Mouse (Mus musculus) kidney, adult 2 months (tissue): ENCODE results near the gene Magi2. TPM values are rescaled to one million over a fixed set of nuclear protein-coding genes. Genes with fewer than 3 reads are reported as not detected.

ENCODE experiments used
- DNase-seq: peaks from one replicate; pipeline ENCODE4 v3.0.0; 2021
- H3K27ac ChIP-seq: fragments of 200-500 bp; 2 replicates; pipeline ENCODE4 v1.5.1; 2012; ENCODE audit warnings: low read depth, low read length, control low read depth, inconsistent platforms; ENCODE audit not compliant: insufficient read depth
- H3K27me3 ChIP-seq: fragments of 200-500 bp; replicated peaks from 2 replicates; pipeline ENCODE4 v1.6.1; 2012; ENCODE audit warnings: mild to moderate bottlenecking, moderate library complexity, low read length, inconsistent platforms; ENCODE audit not compliant: control insufficient read depth, insufficient read depth
- H3K36me3 ChIP-seq: fragments of 200-500 bp; 2 replicates; pipeline ENCODE4 v1.6.1; 2012; ENCODE audit warnings: mild to moderate bottlenecking, moderate library complexity, low read length, inconsistent platforms; ENCODE audit not compliant: control insufficient read depth, insufficient read depth
- H3K4me1 ChIP-seq: fragments of 200-500 bp; 2 replicates; pipeline ENCODE4 v1.6.1; 2011; ENCODE audit warnings: low read length; ENCODE audit not compliant: control insufficient read depth, insufficient read depth
- H3K4me3 ChIP-seq: fragments of 200-500 bp; 2 replicates; pipeline ENCODE4 v1.5.1; 2011; ENCODE audit warnings: mild to moderate bottlenecking, low read depth, low read length, control low read depth; ENCODE audit not compliant: insufficient read depth
- CTCF ChIP-seq: fragments of 200-500 bp; conservative IDR thresholded peaks from 2 replicates; pipeline ENCODE4 v1.5.1; 2011; ENCODE audit warnings: low read depth, mild to moderate bottlenecking, control low read depth, low read length, moderate library complexity, mixed read lengths; ENCODE audit not compliant: insufficient read depth, insufficient read length
- POLR2A ChIP-seq: fragments of 200-500 bp; IDR thresholded peaks from one replicate; pipeline ENCODE4 v1.6.1; 2011; ENCODE audit warnings: low read depth, low read length, control low read depth
- WGBS: fragments of 180-500 bp; shearing (Covaris S2); methylation state at CpG from one replicate; pipeline ENCODE4 v1.1.7; 2018; 5-methylcytosine and 5-hydroxymethylcytosine counted together
- polyA plus RNA-seq: library from polyadenylated mRNA; depleted of rRNA; stranded (reverse); fragments of >200 nt; gene quantifications from 2 replicates; pipeline ENCODE4 v1.2.3, GENCODE M21; 2012

Gene Magi2
- polyA plus RNA-seq, 1 experiment, result 6.1 TPM

DNA sequence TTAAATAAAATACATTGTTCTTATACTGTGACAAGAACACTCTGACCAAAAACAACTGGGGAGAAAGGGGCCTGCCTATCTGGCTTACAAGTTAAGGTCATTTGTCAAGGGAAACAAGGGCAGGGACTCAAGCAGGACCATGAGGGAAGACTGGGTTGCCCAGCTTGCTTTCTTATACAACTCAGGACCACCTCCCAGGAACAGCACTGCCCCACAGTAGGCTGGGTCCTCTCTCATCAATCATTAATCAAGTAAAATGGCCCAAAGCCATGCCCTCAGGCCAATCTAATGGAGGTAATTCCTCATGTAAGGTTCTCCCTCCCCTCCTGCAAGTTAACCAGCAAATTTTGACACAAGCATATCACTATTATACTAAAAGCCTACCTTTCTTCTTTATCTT is 1349.4 kb downstream of the Magi2 start:
- no peaks in the 10 kb centered on the region for H3K4me1 ChIP-seq
- no peak overlapping the region for H3K27ac ChIP-seq
- H3K36me3 ChIP-seq, result no peaks in the 10 kb centered on the region
- H3K4me3 ChIP-seq, result no peak overlapping the region
- TF ChIP-seq CTCF (no peak), POLR2A (no peak)
- no peaks in the 10 kb centered on the region; the same call in 1 of the 2 replicates for H3K27me3 ChIP-seq
- no peak for DNase-seq

DNA sequence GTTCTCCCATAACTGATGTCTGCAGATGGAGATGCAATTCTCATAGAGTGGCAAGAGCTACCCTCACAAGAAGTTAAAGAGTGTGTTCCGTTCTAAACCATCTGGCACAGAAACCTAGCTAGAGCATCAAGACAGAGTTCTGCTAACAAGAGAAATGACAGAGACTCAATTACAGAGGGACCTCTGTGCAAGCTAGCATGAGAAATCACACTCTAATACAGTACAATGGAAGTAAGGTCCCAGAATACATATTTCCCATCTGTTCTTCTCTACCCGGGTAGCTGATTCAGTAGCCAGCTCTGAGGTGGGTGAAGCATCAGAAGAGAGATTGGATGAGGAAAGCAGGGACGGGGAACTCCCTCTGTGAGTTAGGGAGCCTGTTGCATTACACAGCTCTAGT is 1351.8 kb downstream of the Magi2 start:
- WGBS, result 94% methylated on average over 3 of the region's 3 CpGs
- Histone ChIP-seq H3K36me3 (no peaks in the 10 kb centered on the region), H3K27ac (no peak overlapping the region), H3K4me1 (no peaks in the 10 kb centered on the region), H3K4me3 (no peak overlapping the region), H3K27me3 (no peaks in the 10 kb centered on the region; the same call in 1 of the 2 replicates)
- no peak for DNase-seq
- TF ChIP-seq POLR2A, result no peak

DNA sequence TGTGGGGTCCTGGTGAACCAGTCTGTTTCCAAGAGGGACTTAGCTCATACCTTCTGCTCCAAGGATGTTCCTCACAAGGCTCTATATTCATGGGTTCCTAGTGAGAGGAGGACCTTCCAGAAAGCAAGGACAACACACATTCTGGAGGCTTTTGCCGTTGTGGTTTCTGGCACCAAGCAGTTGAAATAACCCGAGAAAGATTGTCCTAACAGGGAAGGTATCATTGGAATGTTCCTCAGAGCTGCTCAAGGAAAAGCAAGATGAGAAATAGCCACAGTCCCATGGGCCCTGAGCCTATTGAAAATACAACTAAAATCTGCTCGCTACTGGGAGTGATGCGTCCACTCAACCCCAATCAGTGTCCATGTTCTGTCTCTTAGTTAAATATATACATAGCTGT is 1353.8 kb downstream of the Magi2 start:
- WGBS, result 90% methylated on average over 4 of the region's 4 CpGs
- no peak for DNase-seq
- TF ChIP-seq POLR2A (no peak), CTCF (no peak)

GRCm38 (mm10) chr5:20582995-20583435 is 1356.2 kb downstream of the Magi2 start:
- TF ChIP-seq CTCF (no peak), POLR2A (no peak)
- Histone ChIP-seq H3K27ac (no peak overlapping the region), H3K27me3 (no peaks in the 10 kb centered on the region; the same call in 1 of the 2 replicates), H3K4me1 (no peaks in the 10 kb centered on the region), H3K36me3 (no peaks in the 10 kb centered on the region), H3K4me3 (no peak overlapping the region)
- 54% methylated on average over 10 of the region's 10 CpGs for WGBS
- DNase-seq, result no peak

More for the DNA sequence above, 1353.8 kb downstream of the Magi2 start:
- Histone ChIP-seq H3K27me3 (no peaks in the 10 kb centered on the region; the same call in 1 of the 2 replicates), H3K4me3 (no peak overlapping the region), H3K27ac (no peak overlapping the region), H3K4me1 (no peaks in the 10 kb centered on the region), H3K36me3 (no peaks in the 10 kb centered on the region)

DNA sequence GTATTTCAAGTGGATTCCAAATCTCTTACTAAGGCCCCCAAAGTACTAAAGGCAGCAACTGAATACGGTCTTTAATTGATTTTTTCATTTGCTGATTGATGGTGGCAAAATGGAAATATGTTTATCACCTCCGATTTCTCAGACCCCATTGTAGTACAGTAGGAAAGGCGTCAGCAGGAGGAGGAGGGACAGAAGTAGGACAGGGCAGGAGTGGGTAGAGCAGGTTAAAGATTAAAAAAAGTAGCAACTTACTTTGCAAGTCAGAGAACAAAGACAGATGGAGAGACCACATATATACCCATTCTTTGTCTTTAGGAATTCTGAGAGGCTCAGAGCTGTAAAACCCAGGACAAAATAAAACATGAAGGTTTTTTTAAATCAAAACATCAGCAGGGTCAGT is 1356.8 kb downstream of the Magi2 start:
- DNase-seq, result no peak
- H3K36me3 ChIP-seq, result no peaks in the 10 kb centered on the region
- no peak overlapping the region for H3K27ac ChIP-seq
- no peaks in the 10 kb centered on the region for H3K27me3 ChIP-seq
- no peaks in the 10 kb centered on the region for H3K4me1 ChIP-seq
- TF ChIP-seq POLR2A, result no peak
- no peak for TF ChIP-seq CTCF
- no peak overlapping the region for H3K4me3 ChIP-seq
- 54% methylated on average over 3 of the region's 3 CpGs for WGBS

- no peaks in the 10 kb centered on the region for H3K36me3 ChIP-seq
- H3K4me3 ChIP-seq, result no peak overlapping the region
- H3K4me1 ChIP-seq, result no peaks in the 10 kb centered on the region
- H3K27me3 ChIP-seq, result no peaks in the 10 kb centered on the region
- H3K27ac ChIP-seq, result no peak overlapping the region
- TF ChIP-seq CTCF, result no peak
- WGBS, result 91% methylated on average over 3 of the region's 3 CpGs
- no peak for DNase-seq
These were observed 1357.9 kb downstream of the Magi2 start for GRCm38 (mm10) chr5:20584769-20585168.

GRCm38 (mm10) chr5:20589731-20590130 is 1362.9 kb downstream of the Magi2 start:
- no peaks in the 10 kb centered on the region for H3K36me3 ChIP-seq
- no peaks in the 10 kb centered on the region for H3K4me1 ChIP-seq
- no peak for TF ChIP-seq POLR2A
- no peaks in the 10 kb centered on the region for H3K27me3 ChIP-seq
- no peak overlapping the region for H3K4me3 ChIP-seq
- no peak overlapping the region for H3K27ac ChIP-seq
- DNase-seq, result no peak
- 46% methylated on average over 3 of the region's 3 CpGs for WGBS

GRCm38 (mm10) chr5:20598196-20598595 is 1371.4 kb downstream of the Magi2 start:
- Histone ChIP-seq H3K4me3 (no peak overlapping the region), H3K36me3 (no peaks in the 10 kb centered on the region), H3K27ac (no peak overlapping the region), H3K27me3 (0 out of 2 replicates have a peak, but pooled peaks cover 1% of the 10 kb centered on the region), H3K4me1 (no peaks in the 10 kb centered on the region)
- WGBS, result 63% methylated on average over 3 of the region's 3 CpGs
- TF ChIP-seq POLR2A, result no peak
- TF ChIP-seq CTCF, result no peak
- DNase-seq, result no peak
